Mouse (Mus musculus): ENCODE results near the gene Fem1b. TPM values are rescaled to one million over a fixed set of nuclear protein-coding genes. Genes with fewer than 3 reads are reported as not detected.

The Fem1b gene
- 4.4 TPM for polyA plus RNA-seq (2015; fragmentation: Illumina TruSeq; extraction: RNeasy Lipid Tissue Mini Kit (QIAGEN cat#74804); ENCODE audit: insufficient read depth, low read depth, low replicate concordance)

DNA sequence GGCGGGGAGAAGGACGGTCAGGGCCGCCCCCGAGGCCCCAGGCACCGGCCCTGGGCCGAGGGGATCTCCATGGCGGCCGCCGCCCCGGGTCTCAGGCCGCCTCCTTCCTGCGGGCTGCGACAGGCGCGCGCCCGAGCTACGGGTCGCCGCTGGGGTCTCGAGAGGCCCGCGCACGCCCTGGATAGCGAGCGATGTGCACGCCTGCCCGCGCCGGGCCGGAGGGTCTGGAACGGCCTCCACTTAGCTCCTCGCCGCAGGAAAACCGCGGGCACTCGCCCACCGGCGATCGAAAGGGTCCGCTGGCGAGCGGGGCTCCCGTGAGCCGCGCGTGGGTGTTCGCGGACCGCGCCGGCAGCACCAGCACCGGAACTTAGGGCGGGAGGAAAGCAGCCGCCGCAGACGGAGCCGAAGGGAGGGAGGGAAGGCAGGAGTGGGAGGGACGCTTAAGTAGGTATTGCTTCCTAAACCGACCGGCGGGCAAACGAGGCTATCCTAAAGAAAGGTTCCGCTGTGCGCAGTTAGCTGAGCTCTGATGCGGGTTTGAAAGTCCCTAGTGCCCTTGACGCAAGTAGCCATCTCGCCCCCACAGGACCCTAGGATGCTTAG, at the start of gene Fem1b:
Fem1b (minus strand) TSS at position 419 of the 606 bp plus-strand sequence.

DNA sequence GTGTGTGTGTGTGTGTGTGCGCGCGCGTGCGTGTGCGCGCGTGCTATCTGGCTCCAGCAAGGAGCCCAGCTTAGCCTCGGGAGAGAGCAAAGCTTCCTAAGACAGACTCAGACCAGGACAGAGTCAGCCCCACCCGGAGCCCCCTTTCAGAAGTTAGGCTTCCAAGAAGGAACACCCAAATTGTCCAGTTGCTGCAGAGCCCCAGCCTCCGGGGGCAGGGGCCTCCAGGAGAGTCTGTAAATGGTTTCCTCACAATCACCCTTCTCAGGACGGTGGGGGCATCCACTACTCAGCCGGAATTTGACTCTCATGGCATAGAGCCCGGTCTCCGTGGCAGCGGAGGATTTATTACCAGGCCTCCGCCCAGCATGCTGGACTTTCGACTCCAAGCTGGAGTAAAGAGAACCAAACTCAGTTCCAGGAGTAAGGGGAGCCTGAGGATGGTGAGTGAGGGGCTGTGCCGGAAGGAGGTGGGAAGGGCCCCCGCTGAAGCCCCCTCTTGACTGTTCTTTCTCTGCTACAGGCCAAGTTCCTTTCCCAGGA, 46.1 kb upstream of the Fem1b start, which contains the start of gene Calml4:
Calml4 (plus strand) TSS at position 362 of the 543 bp plus-strand sequence.

DNA sequence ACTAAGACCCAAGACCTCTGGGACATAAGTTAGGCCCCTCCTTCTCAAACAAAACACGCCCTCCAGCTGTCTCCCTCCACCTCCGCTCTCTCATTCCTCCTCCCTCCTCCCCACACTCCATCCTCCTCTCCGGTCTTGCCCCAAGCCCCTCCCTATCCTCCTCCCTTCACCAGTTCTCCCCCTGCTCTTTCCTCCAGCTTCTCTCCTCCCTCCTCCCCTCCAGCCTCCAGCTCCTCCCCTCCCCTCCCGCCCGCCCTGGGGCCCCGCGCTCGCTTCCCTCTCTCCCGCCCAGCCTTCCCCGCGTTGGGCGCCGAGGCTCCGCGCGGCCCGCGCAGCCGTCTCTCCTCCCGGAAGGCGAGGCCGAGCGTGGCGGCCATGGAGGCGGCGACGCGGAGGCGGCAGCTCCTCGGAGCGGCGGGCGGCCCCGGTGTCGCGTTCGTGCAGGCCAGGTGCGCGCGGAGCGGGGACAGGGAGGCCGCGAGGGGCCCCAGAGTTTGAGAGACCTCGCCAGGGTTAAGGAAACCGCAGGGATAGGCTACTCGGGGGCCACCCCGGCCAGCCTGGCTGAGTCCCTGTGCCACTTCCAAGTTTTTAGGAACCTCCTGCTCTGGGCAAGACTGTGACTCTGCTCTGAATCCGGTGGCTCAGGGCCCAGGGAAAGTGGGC, 26.9 kb upstream of the Fem1b start, which contains the start of gene Cln6:
Cln6 (plus strand) TSS at position 280 of the 666 bp plus-strand sequence.

Other genes with a start within 250 kb of the Fem1b start
- 1.8 TPM for gene Itga11, start 134.1 kb downstream of the Fem1b start, polyA plus RNA-seq (2015; fragmentation: Illumina TruSeq; extraction: RNeasy Lipid Tissue Mini Kit (QIAGEN cat#74804); ENCODE audit: insufficient read depth, low read depth, low replicate concordance)
- 8.1 TPM for gene Cln6, start 26.9 kb upstream of the Fem1b start, polyA plus RNA-seq (2015; fragmentation: Illumina TruSeq; extraction: RNeasy Lipid Tissue Mini Kit (QIAGEN cat#74804); ENCODE audit: insufficient read depth, low read depth, low replicate concordance)
- gene Calml4, start 46.1 kb upstream of the Fem1b start, polyA plus RNA-seq (2015; fragmentation: Illumina TruSeq; extraction: RNeasy Lipid Tissue Mini Kit (QIAGEN cat#74804); ENCODE audit: insufficient read depth, low read depth, low replicate concordance) = 1.6 TPM
- gene Pias1, start 176.0 kb upstream of the Fem1b start, polyA plus RNA-seq (2015; fragmentation: Illumina TruSeq; extraction: RNeasy Lipid Tissue Mini Kit (QIAGEN cat#74804); ENCODE audit: insufficient read depth, low read depth, low replicate concordance) = 6.5 TPM